Mouse (Mus musculus): ENCODE data around the gene Robo2. TPM values are rescaled to one million over a fixed set of nuclear protein-coding genes. Genes with fewer than 3 reads are reported as not detected.
A peak's percentile ranks its signal among the peaks of the same experiment; 100 is the strongest.

The Robo2 gene
- total RNA-seq, 2 experiments from 2014 or later: 0.39 to 0.54 TPM

- peak in 1 of 2 experiments; percentile 20 for DNase-seq
- intact Hi-C loops (cut with DNase I): loop anchor here (10.0 kb wide), 1 partner anchor 269 kb away; no protein-coding TSS in a partner anchor
Measured at GRCm38 (mm10) chr16:73863748-73864147, 547.9 kb downstream of the Robo2 start.

- intact Hi-C loops (cut with DNase I): no loop called here
- no peak for DNase-seq
Measured at GRCm38 (mm10) chr16:73858717-73859116, 552.9 kb downstream of the Robo2 start.

GRCm38 (mm10) chr16:73855821-73856220 is 555.8 kb downstream of the Robo2 start:
- intact Hi-C loops (cut with DNase I): no loop called here
- DNase-seq: no peak

Small RNA genes lying within 50 kb of the gene (microRNA-seq; reads per million reads assigned to microRNA genes)
- gene Gm24272 (ENCODE audit: borderline number of aligned reads in 2 of 2): 0 reads per million in 2 experiments
- 0 reads per million in 2 experiments for gene Mir691 (ENCODE audit: borderline number of aligned reads in 2 of 2)

All from heart, postnatal 36 days (tissue).